Mouse (Mus musculus) right cerebral cortex, postnatal 10 days (tissue): ENCODE results near the gene Samhd1.

Experiments
- DNase-seq, 2 experiments: peaks; one replicate each; pipeline ENCODE4 v3.0.0; 2021; ENCODE audit warnings: low spot score in 2 of 2

The Samhd1 gene

DNA sequence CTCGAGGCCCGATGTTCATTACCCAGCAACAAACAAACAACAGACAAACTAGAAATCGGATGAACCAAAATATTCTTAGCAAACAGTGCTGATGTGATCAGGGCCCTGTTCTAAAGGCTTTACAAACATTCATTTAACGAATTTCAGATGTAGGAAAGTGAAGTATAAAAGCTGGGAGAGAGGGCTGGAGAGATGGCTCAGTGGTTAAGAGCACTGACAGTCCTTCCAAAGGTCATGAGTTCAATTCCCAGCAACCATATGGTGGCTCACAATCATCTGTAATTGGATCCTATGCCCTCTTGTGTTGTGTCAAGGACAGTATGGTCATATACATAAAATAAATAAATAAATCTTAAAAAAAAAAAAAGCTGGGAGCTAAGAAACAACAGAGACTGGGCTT is 1.1 kb upstream of the Samhd1 start:
- DNase-seq: no peak

DNA sequence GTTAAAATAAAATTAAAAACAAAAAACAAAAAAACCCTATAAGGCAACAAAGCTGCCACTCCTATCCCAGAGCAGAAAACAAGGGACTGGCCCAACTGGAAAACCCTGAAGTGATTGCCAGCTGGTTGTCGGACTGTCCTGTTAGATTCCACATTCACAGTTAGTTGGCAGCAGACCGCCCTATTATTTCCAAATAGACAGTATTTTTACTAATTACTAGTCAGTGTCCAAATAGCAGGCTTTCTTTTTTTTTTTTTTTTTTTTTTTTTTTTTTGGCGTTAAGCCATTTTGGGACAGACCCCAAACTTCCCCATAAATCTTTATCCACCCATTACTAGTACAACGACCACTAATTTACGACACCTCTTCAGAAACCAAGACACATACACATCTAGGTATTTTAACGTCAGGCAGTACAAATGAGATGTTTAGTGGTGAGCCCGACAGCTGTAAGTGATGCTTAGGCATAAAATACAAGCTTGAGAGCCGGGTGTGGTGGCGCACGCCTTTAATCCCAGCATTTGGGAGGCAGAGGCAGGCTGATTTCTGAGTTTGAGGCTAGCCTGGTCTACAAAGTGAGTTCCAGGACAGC is 560 bp upstream of the Samhd1 start:
- DNase-seq: peak in 1 of 2 experiments; percentile 30

DNA sequence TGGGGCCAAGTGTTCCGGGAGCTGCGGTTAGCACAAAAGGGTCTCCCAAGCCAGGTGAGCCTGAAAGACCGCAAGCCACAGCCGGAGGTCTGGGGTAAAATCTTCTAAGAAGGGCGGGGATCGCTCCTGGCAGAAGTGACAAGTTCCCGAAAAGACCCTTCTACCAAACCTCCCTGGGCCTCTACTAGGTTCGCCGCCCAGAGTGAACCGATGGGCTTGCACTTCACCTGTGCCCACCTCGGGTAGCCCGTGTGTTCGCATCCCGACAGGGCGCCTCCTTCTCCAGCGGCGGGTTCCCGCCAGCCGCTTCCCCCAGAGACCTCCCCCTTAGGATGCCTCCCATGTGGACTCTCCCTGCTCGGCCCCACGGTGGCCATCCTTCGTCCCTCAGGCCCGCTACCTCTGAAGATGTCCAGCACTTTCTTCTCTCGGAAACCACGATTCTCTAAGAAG is 560 bp downstream of the Samhd1 start:
- DNase-seq: peak; percentile 28 to 29

- no peak for DNase-seq
Observed at GRCm38 (mm10) chr2:157133769-157134478, 1.1 kb downstream of the Samhd1 start.

- DNase-seq: no peak
Observed at GRCm38 (mm10) chr2:157132686-157133540, 2.2 kb downstream of the Samhd1 start.

GRCm38 (mm10) chr2:157132086-157132485 is 3.0 kb downstream of the Samhd1 start:
- DNase-seq: no peak

GRCm38 (mm10) chr2:157130813-157131514 is 4.1 kb downstream of the Samhd1 start:
- no peak for DNase-seq

DNA sequence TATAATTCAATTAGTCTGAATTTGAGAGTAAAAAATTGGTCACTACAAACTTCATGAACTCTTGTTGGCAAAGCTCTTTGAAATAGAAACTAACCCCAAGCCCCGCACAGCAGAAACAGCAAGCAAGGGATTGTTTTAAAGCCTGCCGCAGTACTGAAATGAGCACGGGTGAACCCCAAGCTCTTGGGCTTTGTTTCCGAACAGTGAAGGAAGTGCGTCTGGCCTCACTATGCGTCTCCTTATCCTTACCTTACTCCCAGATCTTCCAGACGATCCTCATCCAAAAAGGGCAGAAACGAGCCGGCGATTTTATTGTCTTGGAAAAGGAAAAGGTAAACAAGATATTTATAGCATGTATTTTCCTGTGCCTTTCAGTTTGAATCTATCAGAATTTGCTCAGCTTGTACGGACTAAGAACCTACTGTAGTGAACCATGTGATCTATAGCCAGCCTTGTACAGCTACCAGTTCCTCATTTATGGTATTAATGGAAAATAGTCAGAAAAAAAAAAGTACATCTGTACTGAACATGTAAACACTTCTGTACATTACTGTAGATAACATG is 5.4 kb downstream of the Samhd1 start:
- no peak for DNase-seq

DNA sequence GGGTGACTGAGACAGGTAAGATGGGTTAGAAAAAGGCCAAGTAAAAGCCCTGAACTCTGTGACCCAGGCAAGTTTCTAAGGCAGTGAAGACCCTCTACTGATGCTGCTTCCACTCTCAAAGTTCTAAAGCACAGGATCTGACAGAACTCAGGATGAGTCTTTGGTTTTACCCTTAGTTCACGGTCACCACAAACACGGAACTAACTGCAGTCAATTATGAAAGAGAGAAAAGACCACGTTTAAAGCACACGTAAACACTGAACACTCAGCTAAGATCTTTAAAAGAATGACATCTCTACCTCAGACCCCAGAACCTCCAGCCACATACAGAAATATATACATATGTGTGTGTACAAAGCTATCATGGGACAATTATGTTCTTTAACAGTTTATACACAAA is 6.0 kb downstream of the Samhd1 start:
- no peak for DNase-seq

- DNase-seq: peak in 1 of 2 experiments; percentile 49
Observed at GRCm38 (mm10) chr2:157128072-157128471, 7.0 kb downstream of the Samhd1 start.

- no peak for DNase-seq
Observed at GRCm38 (mm10) chr2:157127370-157127769, 7.7 kb downstream of the Samhd1 start.

GRCm38 (mm10) chr2:157125246-157125645 is 9.8 kb downstream of the Samhd1 start:
- no peak for DNase-seq

DNA sequence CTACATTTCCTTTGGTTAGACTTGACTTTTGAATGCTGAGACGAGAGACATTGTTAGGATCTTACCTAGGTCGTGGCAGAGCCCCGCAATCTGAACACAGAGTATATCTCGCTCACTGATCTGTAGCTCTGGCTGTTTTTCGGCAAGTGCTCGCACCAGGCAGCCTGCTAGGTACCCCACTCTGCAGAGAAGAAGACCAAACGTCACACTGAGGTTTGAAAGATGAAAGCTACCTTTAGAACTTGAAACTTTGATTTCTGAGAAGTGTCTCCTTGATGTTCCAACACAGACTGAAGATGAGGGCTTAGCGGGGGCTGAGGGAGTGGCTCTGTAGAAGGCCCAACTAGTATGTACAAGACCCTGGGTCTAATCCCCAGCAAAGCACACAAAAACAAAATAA is 13.3 kb downstream of the Samhd1 start:
- no peak for DNase-seq

DNA sequence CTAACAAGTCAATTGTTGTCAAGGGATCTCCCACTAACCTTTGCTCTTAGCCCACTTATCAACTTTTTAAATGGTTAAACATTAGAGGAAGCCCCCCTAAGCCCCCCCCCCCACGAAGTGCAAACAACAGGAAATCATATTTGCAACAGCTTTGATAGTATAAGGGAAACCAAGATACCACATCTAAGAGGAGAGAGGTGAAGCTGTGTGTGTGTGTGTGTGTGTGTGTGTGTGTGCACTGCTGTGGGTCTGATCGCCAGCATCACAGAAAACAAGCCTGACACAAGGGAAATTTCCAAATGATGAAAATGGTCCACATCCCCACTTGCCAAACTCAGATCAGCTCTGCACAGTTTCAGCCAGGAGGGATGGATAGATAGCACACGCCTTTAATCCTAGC is 16.0 kb downstream of the Samhd1 start:
- no peak for DNase-seq

DNA sequence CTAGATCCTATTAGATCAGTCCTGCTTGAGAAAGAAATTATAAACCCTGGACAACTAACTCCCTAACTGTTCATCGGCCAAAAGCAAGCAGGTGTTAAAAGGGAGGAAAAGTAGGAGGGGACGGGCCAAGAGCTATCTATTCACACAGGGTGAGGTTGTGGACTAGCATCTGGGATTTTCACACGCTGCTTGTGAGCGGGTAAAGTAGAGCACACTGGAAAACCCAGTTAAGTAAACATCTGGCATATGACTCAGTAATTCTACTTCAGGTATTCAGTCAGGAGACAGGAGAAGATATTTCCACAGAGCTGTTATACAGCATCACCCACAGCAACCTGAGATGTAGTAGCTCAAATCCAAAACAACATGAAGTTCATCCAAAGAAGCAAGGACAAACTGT is 16.5 kb downstream of the Samhd1 start:
- no peak for DNase-seq

GRCm38 (mm10) chr2:157116964-157117363 is 18.1 kb downstream of the Samhd1 start:
- no peak for DNase-seq

- DNase-seq: no peak
Observed at GRCm38 (mm10) chr2:157108236-157108635, 26.8 kb downstream of the Samhd1 start.

- no peak for DNase-seq
Observed at GRCm38 (mm10) chr2:157104454-157104853, 30.6 kb downstream of the Samhd1 start.

DNA sequence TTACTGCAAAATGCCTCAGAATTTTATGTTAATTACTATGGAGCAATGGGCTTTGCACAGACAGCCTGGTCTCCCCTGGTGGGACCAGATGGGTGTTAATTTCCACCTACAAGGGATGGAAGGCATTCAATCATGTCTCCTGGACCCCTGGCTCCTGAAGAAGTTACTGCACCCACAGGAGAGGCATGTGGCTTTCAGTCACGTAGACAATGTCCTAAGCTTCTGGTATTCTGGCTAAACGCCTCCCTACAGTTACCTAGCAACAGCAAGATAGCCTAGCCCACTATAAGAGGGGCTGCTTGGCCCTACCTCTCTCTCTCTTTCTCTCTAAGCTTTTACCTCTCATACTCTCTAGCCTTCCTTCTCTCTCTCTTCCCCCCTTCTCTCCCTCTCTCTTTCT is 32.8 kb downstream of the Samhd1 start:
- DNase-seq: no peak

GRCm38 (mm10) chr2:157101650-157102049 is 33.4 kb downstream of the Samhd1 start:
- peak in 1 of 2 experiments; percentile 47 for DNase-seq

GRCm38 (mm10) chr2:157100319-157100605 is 34.8 kb downstream of the Samhd1 start:
- DNase-seq: no peak
